Mouse (Mus musculus) embryonic facial prominence, embryonic 14.5 days (tissue): Measurements from ENCODE around the gene Atp6ap1. TPM values are rescaled to one million over a fixed set of nuclear protein-coding genes. Genes with fewer than 3 reads are reported as not detected.
A peak's percentile ranks its signal among the peaks of the same experiment; 100 is the strongest.

Experiments used
- ATAC-seq: fragments of 200-750 bp; cut with Nextera tagmentation; 2 replicates; pipeline ENCODE4 v1.8.0; 2017; ENCODE audit warnings: low read depth, moderate number of reproducible peaks, moderate TSS enrichment
- DNase-seq: peaks from one replicate; pipeline ENCODE4 v3.0.0-alpha.2; 2015; ENCODE audit warnings: low spot score
- H3K27ac ChIP-seq: fragments of 300-500 bp; sonication (generic); replicated peaks from 2 replicates; pipeline ENCODE4 v1.5.1; 2014; ENCODE audit warnings: low read depth, mild to moderate bottlenecking, low read length, moderate library complexity
- H3K27me3 ChIP-seq: fragments of 300-500 bp; sonication (generic); replicated peaks from 2 replicates; pipeline ENCODE4 v1.6.1; 2014; ENCODE audit warnings: low read length; ENCODE audit not compliant: control insufficient read depth, insufficient read depth
- H3K36me3 ChIP-seq: fragments of 300-500 bp; sonication (generic); 2 replicates; pipeline ENCODE4 v1.6.1; 2014; ENCODE audit warnings: low read length, mixed read lengths; ENCODE audit not compliant: control insufficient read depth, insufficient read depth
- H3K4me1 ChIP-seq: fragments of 300-500 bp; sonication (generic); 2 replicates; pipeline ENCODE4 v1.6.1; 2014; ENCODE audit warnings: antibody characterized with exemption, low read length; ENCODE audit not compliant: control insufficient read depth, insufficient read depth
- H3K4me2 ChIP-seq: fragments of 300-500 bp; sonication (generic); 2 replicates; pipeline ENCODE4 v1.6.1; 2014; ENCODE audit warnings: low read depth, mild to moderate bottlenecking, low read length, moderate library complexity, mixed read lengths
- H3K4me3 ChIP-seq: fragments of 300-500 bp; sonication (generic); 2 replicates; pipeline ENCODE4 v1.5.1; 2014; ENCODE audit warnings: low read depth, mild to moderate bottlenecking, low read length
- H3K9ac ChIP-seq: fragments of 300-500 bp; sonication (generic); 2 replicates; pipeline ENCODE4 v1.6.1; 2014; ENCODE audit warnings: low read depth, mild to moderate bottlenecking, low read length, moderate library complexity, mixed read lengths
- H3K9me3 ChIP-seq: fragments of 300-500 bp; sonication (generic); 2 replicates; pipeline ENCODE4 v1.6.1; 2016; ENCODE audit warnings: low read length; ENCODE audit not compliant: control insufficient read depth
- WGBS: fragments of 180-500 bp; shearing (Covaris S2); extraction: QIAGEN DNeasy Blood & Tissue Kit; methylation state at CpG from one replicate; pipeline ENCODE4 v1.1.7; 2014; 5-methylcytosine and 5-hydroxymethylcytosine counted together
- polyA plus RNA-seq: library from polyadenylated mRNA; unstranded; fragments of >200 nt; fragmentation: Nextera tagmentation; extraction: Ambion mirVana; gene quantifications from 2 replicates; pipeline ENCODE4 v1.2.1, GENCODE M21; 2014

Atp6ap1 gene
- polyA plus RNA-seq, 1 experiment from 2014 or later = 138 TPM

DNA sequence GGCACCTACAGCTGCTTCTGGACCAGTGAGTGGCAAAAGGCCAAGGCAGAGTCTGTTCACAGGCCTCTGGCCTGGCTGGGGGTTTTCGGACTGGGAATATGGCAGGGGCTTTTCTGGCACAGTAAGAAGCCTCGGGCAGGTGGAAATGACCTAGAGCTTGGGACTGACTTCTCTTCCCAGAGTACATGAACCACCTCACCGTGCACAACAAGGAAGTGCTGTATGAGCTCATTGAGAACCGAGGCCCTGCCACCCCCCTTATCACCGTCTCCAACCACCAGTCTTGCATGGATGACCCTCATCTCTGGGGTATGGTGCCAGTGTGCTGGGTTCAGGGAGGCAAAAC lies 13.8 kb upstream of the Atp6ap1 start:
- WGBS = 23% methylated on average over 5 of the region's 5 CpGs
- peak overlapping the region; percentile 62 for H3K4me3 ChIP-seq
- H3K4me2 ChIP-seq = peak overlapping the region; percentile 66
- no peaks in the 10 kb centered on the region for H3K27me3 ChIP-seq
- no peaks in the 10 kb centered on the region for H3K4me1 ChIP-seq
- peak overlapping the region; percentile 77 for H3K9ac ChIP-seq
- DNase-seq = no peak
- no peaks in the 10 kb centered on the region for H3K36me3 ChIP-seq
- no peak for ATAC-seq
- H3K9me3 ChIP-seq = no peaks in the 10 kb centered on the region
- H3K27ac ChIP-seq = peak overlapping the region; percentile 87

DNA sequence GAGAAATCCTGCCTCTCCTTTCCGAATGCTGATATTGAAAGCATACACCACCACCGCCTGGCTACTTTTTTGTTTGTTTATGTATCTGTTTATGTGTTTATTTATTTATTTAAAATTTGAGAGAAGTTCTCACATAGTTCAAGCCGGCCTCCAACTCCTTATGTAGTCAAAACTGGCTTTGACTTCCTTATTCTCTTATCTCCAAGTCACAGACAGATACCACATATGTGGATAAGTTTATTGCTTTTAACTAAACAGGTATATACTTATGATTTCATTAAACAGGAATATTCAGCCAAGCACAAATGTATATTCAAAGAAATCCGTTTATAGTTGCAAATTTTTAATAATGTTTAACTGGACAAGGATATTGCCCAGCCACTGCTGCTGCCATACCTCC lies 3.5 kb upstream of the Atp6ap1 start:
- H3K36me3 ChIP-seq = 0 out of 2 replicates have a peak, but pooled peaks cover 7% of the 10 kb centered on the region
- no peaks in the 10 kb centered on the region for H3K27me3 ChIP-seq
- no peak overlapping the region for H3K4me2 ChIP-seq
- no peaks in the 10 kb centered on the region for H3K4me1 ChIP-seq
- H3K9me3 ChIP-seq = no peaks in the 10 kb centered on the region
- ATAC-seq (no peak), DNase-seq (no peak)
- no peak overlapping the region for H3K4me3 ChIP-seq
- H3K9ac ChIP-seq = no peak overlapping the region
- no peak overlapping the region for H3K27ac ChIP-seq
- 78% methylated on average over 4 of the region's 4 CpGs for WGBS

DNA sequence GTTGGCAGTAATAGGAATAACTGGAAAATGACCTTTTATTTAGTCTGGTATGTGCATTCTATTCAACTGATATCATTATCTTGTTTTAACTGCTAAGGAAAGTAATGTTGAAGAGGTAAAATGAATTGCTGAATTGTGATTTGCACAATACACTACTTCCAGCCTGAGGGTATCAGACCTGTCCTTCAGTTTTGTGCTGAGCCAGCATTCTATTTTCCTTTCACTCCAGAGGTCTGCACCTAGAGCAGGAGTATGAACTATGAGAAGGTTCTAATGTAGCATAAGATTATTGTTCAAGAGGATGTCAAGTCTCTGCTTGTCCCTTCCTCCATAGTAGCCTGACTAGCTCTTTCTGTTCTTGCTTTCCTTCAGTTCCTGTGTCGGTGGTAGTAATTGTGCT lies 1.5 kb downstream of the Atp6ap1 start:
- 73% methylated on average over 1 of the region's 1 CpGs for WGBS
- no peak for DNase-seq
- H3K27me3 ChIP-seq = no peaks in the 10 kb centered on the region

GRCm38 (mm10) chrX:74299721-74300120 lies 2.8 kb downstream of the Atp6ap1 start:
- H3K4me3 ChIP-seq = no peak overlapping the region
- H3K4me2 ChIP-seq = no peak overlapping the region
- DNase-seq (no peak), ATAC-seq (no peak)
- H3K27me3 ChIP-seq = no peaks in the 10 kb centered on the region
- no peak overlapping the region for H3K9ac ChIP-seq
- 0 out of 2 replicates have a peak, but pooled peaks cover 25% of the 10 kb centered on the region for H3K36me3 ChIP-seq
- WGBS = 86% methylated on average over 3 of the region's 3 CpGs
- no peaks in the 10 kb centered on the region for H3K4me1 ChIP-seq
- no peaks in the 10 kb centered on the region for H3K9me3 ChIP-seq
- H3K27ac ChIP-seq = no peak overlapping the region

More for the DNA sequence above, 1.5 kb downstream of the Atp6ap1 start:
- no peak overlapping the region for H3K9ac ChIP-seq
- ATAC-seq = no peak
- no peaks in the 10 kb centered on the region for H3K9me3 ChIP-seq
- 0 out of 2 replicates have a peak, but pooled peaks cover 25% of the 10 kb centered on the region for H3K36me3 ChIP-seq
- no peak overlapping the region for H3K27ac ChIP-seq
- no peak overlapping the region for H3K4me2 ChIP-seq
- H3K4me1 ChIP-seq = no peaks in the 10 kb centered on the region
- no peak overlapping the region for H3K4me3 ChIP-seq

GRCm38 (mm10) chrX:74304867-74305700 lies 8.2 kb downstream of the Atp6ap1 start, which contains the start of gene Gdi1:
Gene Gdi1, plus strand, starts transcription at chrX:74304998.
- no peaks in the 10 kb centered on the region for H3K9me3 ChIP-seq
- WGBS = 17% methylated on average over 27 of the region's 41 CpGs
- peak; percentile 80 for DNase-seq
- H3K27ac ChIP-seq = peak within 1 kb of the TSS; percentile 89
- H3K27me3 ChIP-seq = no peaks in the 10 kb centered on the region
- no peaks in the 10 kb centered on the region for H3K4me1 ChIP-seq
- H3K4me3 ChIP-seq = peak within 1 kb of the TSS; percentile 57
- H3K9ac ChIP-seq = peak within 1 kb of the TSS; percentile 74
- peak; percentile 88 for ATAC-seq
- H3K4me2 ChIP-seq = peak within 1 kb of the TSS; percentile 56
- H3K36me3 ChIP-seq = peaks cover 55% of the 10 kb centered on the region

DNA sequence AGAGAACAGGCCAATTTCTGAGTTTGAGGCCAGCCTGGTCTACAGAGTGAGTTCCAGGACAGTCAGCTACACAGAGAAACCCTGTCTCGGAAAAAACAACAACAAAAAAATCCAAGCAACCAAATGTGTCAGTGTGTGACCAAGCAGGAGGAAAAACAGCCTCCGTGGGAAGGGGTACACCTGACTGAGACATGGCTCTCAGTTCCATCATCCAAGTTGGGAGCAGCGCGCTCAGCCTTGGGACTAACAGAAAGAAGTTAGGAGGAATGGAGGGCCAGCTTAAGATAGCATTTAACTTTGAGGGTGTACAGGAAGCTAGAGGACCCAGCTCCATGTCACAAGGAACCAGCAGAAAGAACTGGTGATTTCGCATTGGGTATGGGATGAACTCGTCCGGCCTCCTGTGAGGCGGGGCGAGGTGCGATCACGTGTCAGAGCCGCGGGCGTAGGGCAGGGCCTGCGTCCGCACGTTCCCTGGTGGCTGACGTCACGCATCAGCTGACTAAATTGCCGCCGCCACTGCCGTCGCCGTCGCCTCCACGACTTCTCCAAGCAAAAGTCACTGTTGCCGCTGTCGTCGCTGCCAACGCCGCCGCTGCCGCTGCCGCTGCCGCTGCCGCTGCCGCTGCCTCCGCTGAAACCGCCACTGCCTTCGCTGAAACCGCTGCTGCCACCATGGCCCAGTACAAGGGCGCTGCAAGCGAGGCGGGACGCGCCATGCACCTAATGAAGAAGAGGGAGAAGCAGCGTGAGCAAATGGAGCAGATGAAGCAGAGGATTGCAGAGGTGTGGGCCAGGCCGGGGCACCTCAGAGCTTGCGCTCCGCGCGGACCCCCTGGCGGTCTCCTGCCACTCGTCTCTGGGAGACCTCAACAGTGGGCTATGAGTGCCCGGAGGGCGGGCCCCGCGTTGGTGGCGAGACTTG lies 15.9 kb downstream of the Atp6ap1 start, which contains the start of gene Fam50a:
Fam50a (plus strand) TSS at position 494 of the 925 bp plus-strand sequence.
- ATAC-seq (peak; percentile 96), DNase-seq (peak; percentile 94)
- 28% methylated on average over 35 of the region's 59 CpGs for WGBS
- Histone ChIP-seq H3K4me3 (peak within 1 kb of the TSS; percentile 62), H3K36me3 (peaks cover 32% of the 10 kb centered on the region), H3K27me3 (no peaks in the 10 kb centered on the region), H3K4me1 (no peaks in the 10 kb centered on the region), H3K27ac (peak within 1 kb of the TSS; percentile 81), H3K9me3 (no peaks in the 10 kb centered on the region), H3K9ac (peak within 1 kb of the TSS; percentile 83), H3K4me2 (peak within 1 kb of the TSS; percentile 66)

DNA sequence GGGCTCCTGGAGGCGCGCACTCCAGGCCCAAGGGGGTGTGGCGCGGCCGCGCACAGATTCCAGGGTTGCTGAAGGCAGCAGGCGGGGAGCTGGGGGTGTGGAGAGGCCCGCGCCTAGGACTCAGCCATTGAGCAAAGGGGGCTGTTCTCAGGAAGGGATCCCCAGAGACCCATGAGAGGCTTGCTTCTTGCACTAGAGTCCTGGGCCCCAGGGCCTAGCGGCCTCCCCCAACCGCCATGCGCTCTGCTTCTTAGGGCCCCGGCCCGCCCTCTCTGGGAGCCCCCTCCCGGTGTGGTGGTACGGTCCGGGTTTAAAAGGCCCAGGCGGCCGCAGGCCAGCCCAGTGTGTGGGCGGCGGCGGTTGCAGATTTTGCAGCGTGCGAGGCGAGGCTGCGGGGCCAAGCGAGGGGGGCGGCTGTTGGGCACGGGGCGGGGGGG lies 31.8 kb downstream of the Atp6ap1 start, which contains the start of gene Plxna3:
Plxna3 (plus strand) TSS at position 342 of the 437 bp plus-strand sequence.
- ATAC-seq = peak; percentile 94

DNA sequence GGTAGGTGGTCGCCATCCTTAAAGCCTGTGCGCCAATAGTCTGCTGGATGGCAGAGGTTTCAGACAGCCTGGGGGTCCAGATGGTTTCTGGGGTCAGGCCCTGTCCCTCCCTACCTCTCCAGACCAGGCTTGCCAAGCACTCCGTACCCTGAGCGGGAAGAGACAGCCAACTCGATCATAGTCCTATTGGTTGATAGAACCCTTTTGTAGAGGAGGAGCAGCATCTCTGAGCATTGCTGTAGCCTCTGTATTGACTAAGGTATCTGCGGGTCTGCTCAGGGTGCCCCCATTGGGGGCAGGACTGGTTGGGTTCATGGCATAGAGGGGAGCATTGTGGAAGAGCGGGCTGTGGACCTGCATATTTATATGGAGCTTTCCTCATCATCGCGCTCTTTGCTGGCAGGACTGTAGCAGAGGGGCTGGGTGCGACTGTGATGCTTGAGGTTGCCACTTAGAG lies 32.3 kb downstream of the Atp6ap1 start:
- Histone ChIP-seq H3K4me2 (peak overlapping the region; percentile 65), H3K27ac (peak overlapping the region; percentile 39; the same call in 1 of the 2 replicates), H3K4me1 (peaks cover 3% of the 10 kb centered on the region; the same call in 1 of the 2 replicates), H3K9ac (peak overlapping the region; percentile 70), H3K9me3 (no peaks in the 10 kb centered on the region), H3K27me3 (no peaks in the 10 kb centered on the region), H3K4me3 (peak overlapping the region; percentile 52), H3K36me3 (peaks cover 7% of the 10 kb centered on the region; the same call in 1 of the 2 replicates)
- no peak for DNase-seq
- ATAC-seq = peak; percentile 20
- 14% methylated on average over 8 of the region's 10 CpGs for WGBS

More for the DNA sequence above, 31.8 kb downstream of the Atp6ap1 start, which contains the start of gene Plxna3:
- Histone ChIP-seq H3K27me3 (no peaks in the 10 kb centered on the region), H3K27ac (peak within 1 kb of the TSS; percentile 77), H3K4me1 (peaks cover 3% of the 10 kb centered on the region; the same call in 1 of the 2 replicates), H3K9ac (peak within 1 kb of the TSS; percentile 70), H3K36me3 (peaks cover 3% of the 10 kb centered on the region; the same call in 1 of the 2 replicates), H3K4me3 (peak within 1 kb of the TSS; percentile 52), H3K4me2 (peak within 1 kb of the TSS; percentile 65), H3K9me3 (no peaks in the 10 kb centered on the region)
- peak; percentile 83 for DNase-seq
- WGBS = 12% methylated on average over 19 of the region's 30 CpGs
